In genomic region chr7:76275061-76275460, GRCm38 (mm10) we compare ENCODE assay signal across 20 mouse cellular contexts. TPM values are rescaled to one million over a fixed set of nuclear protein-coding genes. Genes with fewer than 3 reads are reported as not detected.
"Had no signal": no experiment of that assay in that cellular context is flagged by ENCODE, and none has a peak within 500 bp of the region (broad histone marks: within the 10 kb centered on the region; RNA-seq: fewer than 3 reads in every experiment).

No protein-coding gene starts in this region.

- H3K4me1 ChIP-seq: neural tube, embryonic 15.5 days; stomach, embryonic 15.5 days had no signal

- H3K4me2 ChIP-seq: neural tube, embryonic 15.5 days; stomach, embryonic 15.5 days had no signal

- H3K4me3 ChIP-seq: neural tube, embryonic 15.5 days; stomach, embryonic 15.5 days had no signal

- DNase-seq: retina, postnatal 1 day; right cerebral cortex, adult 18-20 months; right cerebral cortex, postnatal 14 days; right cerebral cortex, postnatal 25 days; right cerebral cortex, postnatal 4 days; spleen, adult 18-20 months; thymus, adult 18-20 months; thymus, adult 2 months; thymus, postnatal 14 days; thymus, postnatal 25 days; thymus, postnatal 36 days; thymus, postnatal 4 days had no signal

- H3K9me3 ChIP-seq: neural tube, embryonic 15.5 days; stomach, embryonic 15.5 days had no signal

- H3K27me3 ChIP-seq: neural tube, embryonic 15.5 days; stomach, embryonic 15.5 days had no signal

- H3K27ac ChIP-seq: neural tube, embryonic 15.5 days; stomach, embryonic 15.5 days; stomach, postnatal 0 days had no signal

- H3K9ac ChIP-seq: neural tube, embryonic 15.5 days; stomach, embryonic 15.5 days had no signal

- H3K36me3 ChIP-seq: neural tube, embryonic 15.5 days; stomach, embryonic 15.5 days had no signal

RNA-seq across cellular contexts. Expression of gene Agbl1, which starts 45.4 kb away (rescaled TPM):
- polyA plus RNA-seq: small intestine, adult 2 months; stomach, embryonic 14.5 days; stomach, embryonic 15.5 days; stomach, embryonic 16.5 days; stomach, postnatal 0 days; thymus, postnatal 0 days; urinary bladder, adult 2 months had no signal
